Mouse (Mus musculus) neural tube, embryonic 11.5 days (tissue): ENCODE measurements around the gene Etv1. TPM values are rescaled to one million over a fixed set of nuclear protein-coding genes. Genes with fewer than 3 reads are reported as not detected.

Source experiments
- ATAC-seq: fragments of 200-750 bp; cut with Nextera tagmentation; 2 replicates; pipeline ENCODE4 v1.8.0; 2017; ENCODE audit warnings: moderate number of reproducible peaks, mild to moderate bottlenecking, moderate TSS enrichment, moderate library complexity; ENCODE audit not compliant: insufficient read depth, low FRiP score, low TSS enrichment
- DNase-seq: peaks from one replicate; pipeline ENCODE4 v3.0.0-alpha.2; 2015; ENCODE audit warnings: low spot score
- H3K27ac ChIP-seq: fragments of 300-500 bp; sonication (generic); 2 replicates; pipeline ENCODE4 v1.5.1; 2014; ENCODE audit warnings: low read depth, mild to moderate bottlenecking, low read length
- H3K27me3 ChIP-seq: fragments of 300-500 bp; sonication (generic); 2 replicates; pipeline ENCODE4 v1.6.1; 2014; ENCODE audit warnings: mild to moderate bottlenecking, low read length, mixed read lengths; ENCODE audit not compliant: control insufficient read depth, insufficient read depth
- H3K36me3 ChIP-seq: fragments of 300-500 bp; sonication (generic); 2 replicates; pipeline ENCODE4 v1.6.1; 2014; ENCODE audit warnings: mild to moderate bottlenecking, low read length, moderate library complexity, mixed read lengths; ENCODE audit not compliant: control insufficient read depth, insufficient read depth
- H3K4me1 ChIP-seq: fragments of 300-500 bp; sonication (generic); 2 replicates; pipeline ENCODE4 v1.6.1; 2014; ENCODE audit warnings: low read length, mixed read lengths; ENCODE audit not compliant: control insufficient read depth, insufficient read depth
- H3K4me2 ChIP-seq: fragments of 300-500 bp; sonication (generic); 2 replicates; pipeline ENCODE4 v1.6.1; 2014; ENCODE audit warnings: low read depth, mild to moderate bottlenecking, moderate library complexity
- H3K4me3 ChIP-seq: fragments of 300-500 bp; sonication (generic); 2 replicates; pipeline ENCODE4 v1.5.1; 2014; ENCODE audit warnings: low read depth, low read length
- H3K9ac ChIP-seq: fragments of 300-500 bp; sonication (generic); 2 replicates; pipeline ENCODE4 v1.6.1; 2014; ENCODE audit warnings: mild to moderate bottlenecking, low read length
- H3K9me3 ChIP-seq: fragments of 300-500 bp; sonication (generic); 2 replicates; pipeline ENCODE4 v1.6.1; 2016; ENCODE audit warnings: low read length; ENCODE audit not compliant: control insufficient read depth
- WGBS: fragments of 180-500 bp; shearing (Covaris S2); extraction: QIAGEN DNeasy Blood & Tissue Kit; methylation state at CpG from one replicate; pipeline ENCODE4 v1.1.7; 2014; 5-methylcytosine and 5-hydroxymethylcytosine counted together
- polyA plus RNA-seq: library from polyadenylated mRNA; unstranded; fragments of >200 nt; fragmentation: Nextera tagmentation; extraction: Ambion mirVana; gene quantifications from 2 replicates; pipeline ENCODE4 v1.2.1, GENCODE M21; 2014

The Etv1 gene
- polyA plus RNA-seq, 1 experiment from 2014 or later: 17.3 TPM

GRCm38 (mm10) chr12:38793697-38794096 lies 14.5 kb downstream of the Etv1 start:
- WGBS: 45% methylated on average over 2 of the region's 2 CpGs

GRCm38 (mm10) chr12:38807031-38807430 lies 27.9 kb downstream of the Etv1 start:
- ATAC-seq (no peak), DNase-seq (no peak)
- WGBS: 48% methylated on average over 5 of the region's 5 CpGs
- Histone ChIP-seq H3K36me3 (no peaks in the 10 kb centered on the region), H3K27ac (no peak overlapping the region), H3K4me3 (no peak overlapping the region), H3K4me2 (no peak overlapping the region), H3K9ac (no peak overlapping the region), H3K4me1 (no peaks in the 10 kb centered on the region), H3K9me3 (no peaks in the 10 kb centered on the region), H3K27me3 (no peaks in the 10 kb centered on the region)

More at GRCm38 (mm10) chr12:38793697-38794096, 14.5 kb downstream of the Etv1 start:
- H3K4me2 ChIP-seq: no peak overlapping the region
- no peaks in the 10 kb centered on the region for H3K36me3 ChIP-seq
- ATAC-seq (no peak; the same call in 1 of the 2 replicates), DNase-seq (no peak)
- H3K9me3 ChIP-seq: no peaks in the 10 kb centered on the region
- H3K9ac ChIP-seq: no peak overlapping the region
- H3K4me3 ChIP-seq: no peak overlapping the region
- no peaks in the 10 kb centered on the region for H3K4me1 ChIP-seq
- H3K27ac ChIP-seq: no peak overlapping the region
- no peaks in the 10 kb centered on the region for H3K27me3 ChIP-seq

DNA sequence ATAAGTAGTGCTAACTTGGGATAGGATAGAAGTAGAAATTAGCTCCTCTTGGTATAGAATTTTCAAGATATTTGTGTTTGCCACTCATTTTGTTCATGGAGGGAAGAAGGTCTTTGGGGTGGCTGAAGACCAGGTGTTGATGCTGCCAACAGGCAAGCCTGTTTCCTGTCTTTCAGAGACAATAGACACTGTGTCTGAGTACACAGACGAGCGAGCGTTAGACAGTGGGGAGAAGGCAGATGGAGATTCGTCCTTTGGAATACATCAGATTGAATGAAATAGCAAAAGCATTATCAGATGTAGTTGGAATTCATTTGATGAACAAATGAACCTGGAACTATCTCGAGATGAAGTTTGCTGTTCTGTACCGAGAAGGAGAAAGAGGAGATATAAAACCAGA lies 33.2 kb downstream of the Etv1 start:
- no peak for DNase-seq
- H3K36me3 ChIP-seq: no peaks in the 10 kb centered on the region
- no peaks in the 10 kb centered on the region for H3K27me3 ChIP-seq
- H3K9ac ChIP-seq: no peak overlapping the region
- H3K4me1 ChIP-seq: no peaks in the 10 kb centered on the region
- H3K4me3 ChIP-seq: no peak overlapping the region
- WGBS: 79% methylated on average over 6 of the region's 6 CpGs
- H3K4me2 ChIP-seq: no peak overlapping the region
- no peaks in the 10 kb centered on the region for H3K9me3 ChIP-seq
- no peak for ATAC-seq
- H3K27ac ChIP-seq: no peak overlapping the region

DNA sequence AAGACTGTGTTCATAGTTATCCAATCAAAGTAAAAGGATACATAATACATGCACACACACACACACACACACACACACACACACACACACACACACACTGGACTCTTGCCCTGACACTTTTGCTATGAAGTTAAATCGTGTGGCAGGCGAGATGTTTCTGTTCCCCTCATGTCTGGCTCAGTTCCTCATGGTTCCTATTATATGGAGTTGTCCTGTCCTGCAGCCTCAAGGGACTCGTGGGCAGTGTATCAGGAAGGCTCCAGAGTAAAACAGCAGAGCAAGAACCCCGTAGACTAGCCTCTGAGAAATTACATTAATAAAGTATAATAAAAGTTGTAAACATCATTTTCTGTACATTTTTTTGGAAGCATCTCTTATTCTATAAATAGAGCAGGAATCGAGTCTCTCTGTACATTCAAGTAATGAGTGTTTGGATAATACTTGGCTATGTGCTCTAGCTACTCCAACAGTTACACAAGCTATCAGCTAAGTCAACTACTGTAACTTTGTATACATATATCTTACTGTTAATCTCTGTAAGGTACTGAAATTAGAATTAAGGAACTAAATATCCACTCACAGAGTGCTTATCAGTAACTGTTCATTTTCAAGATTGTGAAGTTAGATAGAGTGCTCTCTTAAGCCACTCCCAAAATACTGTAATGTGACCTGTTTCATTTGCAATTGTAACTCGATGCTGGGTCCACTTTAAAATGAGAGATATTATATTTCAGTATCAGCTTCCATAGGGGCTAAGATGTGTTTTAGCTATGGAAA lies 35.0 kb downstream of the Etv1 start:
- Histone ChIP-seq H3K27ac (no peak overlapping the region), H3K9ac (no peak overlapping the region), H3K27me3 (no peaks in the 10 kb centered on the region), H3K4me3 (no peak overlapping the region), H3K4me2 (no peak overlapping the region), H3K9me3 (no peaks in the 10 kb centered on the region), H3K4me1 (no peaks in the 10 kb centered on the region), H3K36me3 (no peaks in the 10 kb centered on the region)
- 85% methylated on average over 6 of the region's 6 CpGs for WGBS
- no peak for ATAC-seq
- no peak for DNase-seq

- ATAC-seq (no peak), DNase-seq (no peak)
- Histone ChIP-seq H3K4me3 (no peak overlapping the region), H3K27ac (no peak overlapping the region), H3K4me1 (no peaks in the 10 kb centered on the region), H3K36me3 (no peaks in the 10 kb centered on the region), H3K27me3 (no peaks in the 10 kb centered on the region), H3K4me2 (no peak overlapping the region), H3K9ac (no peak overlapping the region), H3K9me3 (no peaks in the 10 kb centered on the region)
- 56% methylated on average over 3 of the region's 3 CpGs for WGBS
Measured at GRCm38 (mm10) chr12:38816235-38816634, 37.1 kb downstream of the Etv1 start.

- no peak overlapping the region for H3K4me3 ChIP-seq
- DNase-seq (no peak), ATAC-seq (no peak)
- H3K27me3 ChIP-seq: no peaks in the 10 kb centered on the region
- H3K27ac ChIP-seq: no peak overlapping the region
- no peak overlapping the region for H3K9ac ChIP-seq
- 87% methylated on average over 2 of the region's 2 CpGs for WGBS
- H3K4me1 ChIP-seq: no peaks in the 10 kb centered on the region
- no peak overlapping the region for H3K4me2 ChIP-seq
- no peaks in the 10 kb centered on the region for H3K9me3 ChIP-seq
- H3K36me3 ChIP-seq: no peaks in the 10 kb centered on the region
Measured at GRCm38 (mm10) chr12:38818320-38818719, 39.1 kb downstream of the Etv1 start.

DNA sequence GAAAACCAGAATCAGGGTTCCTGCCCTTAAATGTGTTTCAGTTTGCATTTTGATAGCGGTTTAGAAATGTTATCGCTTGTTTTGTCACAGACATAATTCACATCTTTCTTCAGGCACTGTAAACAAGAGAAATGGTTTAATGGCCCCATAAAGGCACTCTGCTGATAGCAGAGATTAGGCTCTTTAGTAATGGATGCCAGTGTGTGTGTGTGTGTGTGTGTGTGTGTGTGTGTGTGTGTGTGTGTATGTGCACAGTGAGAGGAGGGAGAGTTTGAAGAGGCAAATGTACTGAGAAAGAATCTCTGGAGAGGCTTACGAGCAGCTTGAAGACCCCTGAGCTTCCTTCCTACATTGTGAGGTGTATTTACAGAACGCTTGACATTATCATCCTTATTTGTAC lies 41.5 kb downstream of the Etv1 start:
- Histone ChIP-seq H3K27me3 (no peaks in the 10 kb centered on the region), H3K4me1 (no peaks in the 10 kb centered on the region), H3K4me2 (no peak overlapping the region), H3K4me3 (no peak overlapping the region), H3K9me3 (no peaks in the 10 kb centered on the region), H3K36me3 (no peaks in the 10 kb centered on the region), H3K9ac (no peak overlapping the region), H3K27ac (no peak overlapping the region)
- DNase-seq (no peak), ATAC-seq (no peak)
- 80% methylated on average over 4 of the region's 4 CpGs for WGBS

- WGBS: 86% methylated on average over 10 of the region's 10 CpGs
- no peak overlapping the region for H3K4me3 ChIP-seq
Measured at GRCm38 (mm10) chr12:38824405-38824804, 45.2 kb downstream of the Etv1 start.

DNA sequence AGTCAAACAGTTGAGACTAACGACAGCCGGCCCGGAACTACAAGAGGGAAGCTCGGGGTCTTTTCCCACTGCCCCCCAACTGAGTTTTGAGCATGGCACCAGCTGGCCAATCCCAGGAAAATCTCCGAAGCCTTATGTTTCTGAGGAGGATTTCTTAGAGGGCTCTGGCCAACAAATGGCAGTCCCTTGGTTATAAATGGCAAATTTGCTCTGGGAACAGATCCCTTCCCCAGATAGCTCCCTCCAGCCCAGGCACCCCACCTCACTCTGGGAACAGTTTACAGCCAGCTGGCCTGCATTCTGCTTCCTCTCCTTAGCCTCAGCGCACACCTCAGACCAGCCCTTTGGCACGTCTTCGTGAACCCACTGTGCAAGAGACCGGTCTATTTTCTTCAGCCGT lies 53.8 kb downstream of the Etv1 start:
- DNase-seq (no peak), ATAC-seq (no peak)
- Histone ChIP-seq H3K4me2 (no peak overlapping the region), H3K4me1 (no peaks in the 10 kb centered on the region), H3K27ac (no peak overlapping the region), H3K9me3 (no peaks in the 10 kb centered on the region), H3K36me3 (no peaks in the 10 kb centered on the region), H3K9ac (no peak overlapping the region), H3K4me3 (no peak overlapping the region), H3K27me3 (no peaks in the 10 kb centered on the region)
- 83% methylated on average over 10 of the region's 10 CpGs for WGBS

More at GRCm38 (mm10) chr12:38824405-38824804, 45.2 kb downstream of the Etv1 start:
- no peak overlapping the region for H3K9ac ChIP-seq
- H3K4me1 ChIP-seq: no peaks in the 10 kb centered on the region
- no peaks in the 10 kb centered on the region for H3K36me3 ChIP-seq
- H3K4me2 ChIP-seq: no peak overlapping the region
- no peak overlapping the region for H3K27ac ChIP-seq
- no peaks in the 10 kb centered on the region for H3K9me3 ChIP-seq
- no peaks in the 10 kb centered on the region for H3K27me3 ChIP-seq
- ATAC-seq (no peak), DNase-seq (no peak)
